Mouse (Mus musculus): ENCODE data around the gene Mmel1.

- TF ChIP-seq POLR2A (IDR thresholded peaks at IDR 0.05; ENCODE audit: low read depth, low read length) (no peak; the same call in 1 of the 2 replicates), CTCF (IDR thresholded peaks at IDR 0.05; ENCODE audit: extremely low read depth, insufficient read length, insufficient replicate concordance, low read depth, low read length) (peak; percentile 82; the same call in 1 of the 2 replicates)
These were observed 43.7 kb upstream of the Mmel1 start for GRCm38 (mm10) chr4:154825662-154826061.

Measured in small intestine, adult 2 months (tissue).